Mouse (Mus musculus) heart, adult 2 months (tissue): ENCODE results near the gene Prrxl1. TPM values are rescaled to one million over a fixed set of nuclear protein-coding genes. Genes with fewer than 3 reads are reported as not detected.

ENCODE experiments used
- DNase-seq, 2 experiments: peaks; one replicate each; pipeline ENCODE4 v3.0.0; 2021
- H3K27ac ChIP-seq: fragments of 200-600 bp; 2 replicates; pipeline ENCODE4 v1.8.1; 2022
- H3K27me3 ChIP-seq: fragments of 200-500 bp; 2 replicates; pipeline ENCODE4 v1.6.1; 2012; ENCODE audit warnings: mild to moderate bottlenecking, low read length, inconsistent platforms, mixed read lengths; ENCODE audit not compliant: control insufficient read depth, insufficient read depth
- H3K36me3 ChIP-seq: fragments of 200-500 bp; 2 replicates; pipeline ENCODE4 v1.6.1; 2012; ENCODE audit warnings: low read length, inconsistent platforms; ENCODE audit not compliant: control insufficient read depth, insufficient read depth
- H3K4me1 ChIP-seq: fragments of 200-500 bp; 2 replicates; pipeline ENCODE4 v1.6.1; 2011; ENCODE audit warnings: low read length; ENCODE audit not compliant: control insufficient read depth, insufficient read depth
- H3K4me3 ChIP-seq: fragments of 200-600 bp; 2 replicates; pipeline ENCODE4 v1.8.1; 2022
- H3K79me2 ChIP-seq: fragments of 200-500 bp; replicated peaks from 2 replicates; pipeline ENCODE4 v1.6.1; 2012; ENCODE audit warnings: mild to moderate bottlenecking, inconsistent platforms, low read length, moderate library complexity, mixed read lengths; ENCODE audit not compliant: control insufficient read depth, insufficient read depth
- H3K9ac ChIP-seq: fragments of 200-500 bp; 2 replicates; pipeline ENCODE4 v1.6.1; 2012; ENCODE audit warnings: low read depth, mild to moderate bottlenecking, control low read depth, inconsistent platforms, low read length, mixed read lengths
- CTCF ChIP-seq: fragments of 200-600 bp; IDR thresholded peaks from 2 replicates; pipeline ENCODE4 v1.8.1; 2022; ENCODE audit warnings: antibody characterized with exemption, mild to moderate bottlenecking, moderate library complexity
- EP300 ChIP-seq: fragments of 200-500 bp; IDR thresholded peaks from 2 replicates; pipeline ENCODE4 v1.6.1; 2011; ENCODE audit warnings: low read depth, low read length, control low read depth; ENCODE audit not compliant: insufficient read depth
- POLR2A ChIP-seq: fragments of 200-500 bp; IDR thresholded peaks from 2 replicates; pipeline ENCODE4 v1.6.1; 2011; ENCODE audit warnings: mild to moderate bottlenecking, low read depth, low read length, control low read depth; ENCODE audit not compliant: insufficient read depth
- WGBS: fragments of 180-500 bp; shearing (Covaris S2); methylation state at CpG from one replicate; pipeline ENCODE4 v1.1.7; 2018; 5-methylcytosine and 5-hydroxymethylcytosine counted together
- intact Hi-C: fragments of 180-260 bp; cut with DNase I; formaldehyde crosslinking; loops from one replicate; pipeline ENCODE4 v1.15.1; 2025
- polyA plus RNA-seq: library from polyadenylated mRNA; depleted of rRNA; stranded (reverse); fragments of >200 nt; gene quantifications from 2 replicates; pipeline ENCODE4 v1.2.3, GENCODE M21; 2012
- total RNA-seq, 2 experiments: library from RNA; stranded (reverse); gene quantifications; 2 replicates each; pipeline ENCODE4 v1.2.3; 2021

The Prrxl1 gene
- total and polyA plus RNA-seq, 3 experiments, result not detected

DNA sequence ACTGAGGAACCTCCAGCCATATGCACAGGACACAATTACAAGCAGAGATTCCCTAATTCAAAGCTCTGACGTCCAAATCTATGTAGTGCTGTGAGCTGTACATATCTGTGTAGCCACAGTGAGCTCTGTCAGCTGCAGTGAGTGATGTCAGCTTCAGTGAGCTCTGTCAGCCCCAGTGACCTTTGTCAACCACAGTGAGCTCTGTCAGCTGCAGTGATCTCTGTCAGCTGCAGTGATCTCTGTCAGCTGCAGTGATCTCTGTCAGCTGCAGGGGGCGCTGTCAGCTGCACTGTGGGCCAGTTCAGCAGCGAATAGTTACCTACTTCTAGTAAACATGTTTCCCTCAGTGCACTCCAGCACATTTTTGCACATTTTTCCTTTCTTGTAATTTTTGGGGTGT, 10.2 kb downstream of the Prrxl1 start:
- WGBS, result 30% methylated on average over 3 of the region's 3 CpGs

DNA sequence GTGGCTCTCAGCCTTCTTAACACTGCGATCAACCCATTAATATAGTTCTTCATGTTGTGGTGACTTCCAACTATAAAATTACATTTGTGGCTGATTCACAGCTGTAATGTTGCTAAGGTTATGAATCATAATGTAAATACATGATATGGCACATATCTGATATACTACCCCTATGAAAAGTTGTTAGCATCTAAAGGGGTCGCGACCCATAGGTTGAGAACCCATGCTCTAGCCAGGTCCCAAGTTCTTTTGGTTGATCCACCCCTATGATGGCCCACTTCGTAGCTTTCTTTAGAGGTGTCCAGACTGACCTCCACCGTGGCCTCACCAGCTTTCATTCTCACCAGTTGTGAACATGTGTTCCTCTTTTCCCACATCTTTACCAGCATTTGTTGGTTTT, 18.0 kb downstream of the Prrxl1 start:
- Histone ChIP-seq H3K4me1 (no peaks in the 10 kb centered on the region), H3K79me2 (no peaks in the 10 kb centered on the region), H3K4me3 (no peak overlapping the region), H3K27ac (no peak overlapping the region), H3K36me3 (no peaks in the 10 kb centered on the region), H3K27me3 (no peaks in the 10 kb centered on the region), H3K9ac (no peak overlapping the region)
- WGBS, result 84% methylated on average over 5 of the region's 5 CpGs
- TF ChIP-seq POLR2A, result no peak
- TF ChIP-seq CTCF, result no peak
- TF ChIP-seq EP300, result no peak
- intact Hi-C loops, result no loop called here
- DNase-seq, result no peak

More for the DNA sequence above, 10.2 kb downstream of the Prrxl1 start:
- Histone ChIP-seq H3K27me3 (no peaks in the 10 kb centered on the region; the same call in 1 of the 2 replicates), H3K36me3 (no peaks in the 10 kb centered on the region), H3K4me1 (no peaks in the 10 kb centered on the region), H3K4me3 (no peak overlapping the region), H3K27ac (no peak overlapping the region), H3K9ac (no peak overlapping the region), H3K79me2 (no peaks in the 10 kb centered on the region)
- intact Hi-C loops, result no loop called here
- TF ChIP-seq CTCF (peak; percentile 80), EP300 (no peak)
- DNase-seq, result peak in 1 of 2 experiments; percentile 41

DNA sequence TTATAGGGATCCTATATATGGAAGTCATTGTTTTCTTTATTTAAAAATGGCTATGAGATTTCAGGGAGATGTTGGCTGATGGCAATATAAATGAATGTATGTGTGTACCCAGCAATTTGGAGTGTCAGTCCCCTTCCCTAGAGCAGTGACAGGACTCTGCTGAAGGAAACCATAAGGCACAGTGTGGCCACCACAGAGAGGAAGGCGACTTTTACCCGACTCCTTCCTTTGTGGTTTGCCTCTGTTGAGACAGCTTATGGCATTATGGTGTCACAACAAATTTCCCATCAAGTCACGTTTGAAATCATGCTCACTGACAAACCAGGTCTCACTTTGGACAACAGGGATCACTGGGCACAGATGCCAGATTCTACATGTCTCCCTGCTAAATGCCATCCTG, 25.0 kb downstream of the Prrxl1 start:
- WGBS, result 60% methylated on average over 3 of the region's 3 CpGs
- Histone ChIP-seq H3K9ac (no peak overlapping the region), H3K36me3 (no peaks in the 10 kb centered on the region), H3K27ac (no peak overlapping the region), H3K79me2 (no peaks in the 10 kb centered on the region), H3K4me3 (no peak overlapping the region), H3K27me3 (no peaks in the 10 kb centered on the region), H3K4me1 (no peaks in the 10 kb centered on the region)
- TF ChIP-seq CTCF (no peak), EP300 (no peak), POLR2A (no peak)
- intact Hi-C loops, result no loop called here
- DNase-seq, result no peak

DNA sequence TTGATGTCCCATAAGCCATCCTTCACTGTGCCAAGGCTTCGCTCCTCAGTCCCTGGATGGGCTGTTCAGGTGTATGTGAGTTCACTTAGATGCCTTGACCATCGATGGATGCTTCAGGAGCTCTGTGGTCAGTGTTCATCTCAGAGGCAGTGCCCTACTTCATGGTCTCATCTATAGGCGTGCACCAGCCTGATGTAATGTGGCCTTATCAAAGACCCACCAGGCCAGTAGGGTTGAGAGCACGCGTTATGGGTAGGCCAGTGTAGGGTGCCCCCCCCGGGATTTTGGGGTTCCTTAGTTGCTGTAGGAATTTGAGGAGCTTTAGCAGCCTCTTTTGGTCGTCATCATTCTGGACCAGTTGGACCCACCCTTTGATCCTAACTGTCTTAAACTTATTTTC, 25.6 kb downstream of the Prrxl1 start:
- Histone ChIP-seq H3K4me3 (no peak overlapping the region), H3K79me2 (no peaks in the 10 kb centered on the region), H3K4me1 (no peaks in the 10 kb centered on the region), H3K27ac (no peak overlapping the region), H3K9ac (no peak overlapping the region), H3K27me3 (no peaks in the 10 kb centered on the region), H3K36me3 (no peaks in the 10 kb centered on the region)
- intact Hi-C loops, result no loop called here
- TF ChIP-seq CTCF (no peak), POLR2A (no peak), EP300 (no peak)
- WGBS, result 80% methylated on average over 7 of the region's 7 CpGs
- DNase-seq, result no peak

DNA sequence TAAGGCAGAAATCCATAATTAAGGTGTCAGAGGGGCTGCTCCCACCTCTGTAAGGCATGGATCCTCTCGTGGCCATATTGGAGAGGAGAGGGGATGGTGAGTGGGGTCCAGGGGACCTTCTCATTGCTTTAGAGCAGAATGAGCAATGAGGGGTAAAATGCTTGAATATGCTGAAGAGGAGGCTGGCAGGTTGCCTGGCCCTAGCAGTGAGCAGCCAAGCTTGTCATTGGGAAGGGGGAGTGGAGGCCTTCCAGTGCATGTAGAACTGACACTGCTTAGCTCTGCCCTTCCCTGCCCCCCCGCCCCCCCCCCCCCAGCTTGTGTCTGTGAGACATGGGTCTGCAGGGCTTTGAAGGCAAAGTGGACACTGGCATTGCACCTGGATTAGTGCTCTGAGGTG, 28.1 kb downstream of the Prrxl1 start:
- no peaks in the 10 kb centered on the region for H3K4me1 ChIP-seq
- H3K36me3 ChIP-seq, result no peaks in the 10 kb centered on the region
- TF ChIP-seq POLR2A (no peak), EP300 (no peak), CTCF (no peak)
- no peaks in the 10 kb centered on the region for H3K27me3 ChIP-seq
- no peaks in the 10 kb centered on the region for H3K79me2 ChIP-seq
- no peak overlapping the region for H3K27ac ChIP-seq
- intact Hi-C loops, result no loop called here
- DNase-seq, result no peak
- H3K9ac ChIP-seq, result no peak overlapping the region
- 53% methylated on average over 2 of the region's 2 CpGs for WGBS
- H3K4me3 ChIP-seq, result no peak overlapping the region

DNA sequence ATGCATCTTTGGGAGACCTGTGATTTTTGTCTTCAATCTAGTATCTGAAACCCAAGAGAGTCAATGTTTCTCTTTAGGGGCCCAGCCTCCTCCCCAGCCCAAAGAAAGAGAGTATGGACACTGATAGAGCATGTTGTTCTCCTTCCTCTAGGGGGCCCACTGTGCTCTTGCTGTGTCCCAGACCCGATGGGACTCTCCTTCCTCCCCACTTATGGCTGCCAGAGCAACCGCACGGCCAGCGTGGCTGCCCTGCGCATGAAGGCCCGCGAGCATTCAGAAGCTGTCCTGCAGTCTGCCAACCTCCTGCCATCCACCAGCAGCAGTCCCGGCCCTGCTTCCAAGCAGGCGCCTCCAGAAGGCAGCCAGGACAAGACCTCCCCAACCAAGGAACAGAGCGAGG, 29.4 kb downstream of the Prrxl1 start:
- Histone ChIP-seq H3K27me3 (no peaks in the 10 kb centered on the region), H3K27ac (no peak overlapping the region), H3K36me3 (no peaks in the 10 kb centered on the region), H3K79me2 (no peaks in the 10 kb centered on the region), H3K4me1 (no peaks in the 10 kb centered on the region), H3K9ac (no peak overlapping the region), H3K4me3 (no peak overlapping the region)
- WGBS, result 34% methylated on average over 10 of the region's 10 CpGs
- DNase-seq, result peak in 1 of 2 experiments; percentile 8
- no peak for TF ChIP-seq EP300
- no peak for TF ChIP-seq POLR2A
- peak; percentile 50 for TF ChIP-seq CTCF
- intact Hi-C loops, result no loop called here
